Mouse (Mus musculus) embryonic fibroblast, embryonic 13.5 days (primary cell): ENCODE data around the gene BC048679.

Source experiments
- CTCF ChIP-seq: IDR thresholded peaks from 2 replicates; pipeline ENCODE4 v1.5.1; 2011; ENCODE audit warnings: mild to moderate bottlenecking, control low read depth, low read length, moderate library complexity, borderline replicate concordance; ENCODE audit not compliant: insufficient read depth
- POLR2A ChIP-seq: IDR thresholded peaks from 2 replicates; pipeline ENCODE4 v1.6.1; 2011; ENCODE audit warnings: low read depth, mild to moderate bottlenecking, control low read depth, low read length, moderate library complexity

DNA sequence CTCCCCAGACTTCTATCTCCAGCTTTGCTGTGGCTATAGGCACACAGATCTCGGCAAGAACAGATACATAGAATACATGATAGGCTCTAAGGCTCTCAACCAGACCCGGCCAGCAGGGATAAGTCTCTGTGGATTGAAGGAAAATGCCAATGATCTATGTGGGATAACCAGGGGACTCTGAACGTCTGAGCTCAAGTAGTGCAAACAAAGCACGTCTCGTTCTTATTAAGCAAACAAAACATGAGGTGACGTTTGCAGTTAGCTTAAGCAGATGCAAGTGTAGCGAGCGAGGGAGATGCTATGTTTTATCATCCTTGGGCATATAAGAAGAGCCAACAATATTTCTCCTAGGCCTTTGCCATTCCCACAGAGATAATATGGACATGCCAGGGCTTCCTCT lies 44.9 kb upstream of the BC048679 start:
- no peak for TF ChIP-seq CTCF
- TF ChIP-seq POLR2A: no peak
